Mouse (Mus musculus) spleen, postnatal 4 days (tissue): ENCODE results near the gene Gab1.

Source experiments
- DNase-seq, 2 experiments: peaks; one replicate each; pipeline ENCODE4 v3.0.0; 2022; ENCODE audit warnings: low spot score in 2 of 2

The Gab1 gene

DNA sequence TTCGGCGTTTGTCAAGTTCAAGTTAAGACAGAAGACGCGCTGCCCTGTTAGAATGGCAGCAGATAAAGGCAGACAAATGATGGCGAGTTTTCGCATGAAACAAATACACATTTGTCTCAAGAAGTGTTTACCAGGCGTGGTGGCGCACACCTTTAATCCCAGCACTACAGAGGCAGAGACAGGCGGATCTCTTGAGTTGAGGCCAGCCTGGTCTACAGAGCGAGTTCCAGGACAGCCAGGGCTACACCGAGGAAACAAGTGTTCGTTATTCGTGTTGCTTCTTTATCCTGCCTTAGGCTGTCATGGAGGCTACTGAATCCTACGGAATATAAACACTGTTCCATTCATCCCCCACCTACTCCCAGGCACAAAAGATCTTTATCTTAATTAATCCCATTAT, 140.4 kb downstream of the Gab1 start:
- no peak for DNase-seq

GRCm38 (mm10) chr8:80739155-80739924, 141.0 kb downstream of the Gab1 start, which contains the start of gene Smarca5:
Gene Smarca5 (minus strand): TSS chr8:80739497.
- DNase-seq = peak; percentile 95 to 98

GRCm38 (mm10) chr8:80738388-80739154, 141.7 kb downstream of the Gab1 start:
- DNase-seq = peak; percentile 59 to 83

- DNase-seq = no peak
Observed at GRCm38 (mm10) chr8:80738046-80738387, 142.3 kb downstream of the Gab1 start.

DNA sequence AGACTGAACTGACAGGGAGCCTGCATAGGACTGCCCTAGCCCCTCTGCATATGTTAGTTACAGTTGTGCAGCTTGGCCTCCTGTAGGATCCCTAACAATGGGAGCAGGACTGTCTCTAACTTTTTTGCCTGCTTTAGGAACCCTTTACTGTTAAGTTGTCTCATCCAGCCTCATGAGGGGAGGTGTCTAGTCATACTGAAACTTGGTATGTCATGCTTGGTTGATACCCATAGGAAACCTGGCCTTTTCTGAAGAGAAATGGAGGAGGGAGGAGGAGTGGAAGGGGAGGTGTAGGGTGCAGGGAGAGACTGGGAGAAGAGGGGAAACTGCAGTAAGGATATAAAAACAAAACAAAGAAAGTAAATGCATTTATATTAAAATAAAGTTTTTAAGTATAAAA, 148.0 kb downstream of the Gab1 start:
- no peak for DNase-seq

GRCm38 (mm10) chr8:80714461-80714860, 165.9 kb downstream of the Gab1 start:
- no peak for DNase-seq
